Mouse (Mus musculus): ENCODE measurements around the gene Gm8108. TPM values are rescaled to one million over a fixed set of nuclear protein-coding genes. Genes with fewer than 3 reads are reported as not detected.
"Not testable (repeated sequence)": the region's sequence is repeated elsewhere in the genome, so short reads cannot be mapped to it uniquely, and the experiment has no call there.

The Gm8108 gene
- polyA plus RNA-seq (2015; fragmentation: Nextera tagmentation; extraction: Ambion mirVana): not detected in 2 replicates

DNA sequence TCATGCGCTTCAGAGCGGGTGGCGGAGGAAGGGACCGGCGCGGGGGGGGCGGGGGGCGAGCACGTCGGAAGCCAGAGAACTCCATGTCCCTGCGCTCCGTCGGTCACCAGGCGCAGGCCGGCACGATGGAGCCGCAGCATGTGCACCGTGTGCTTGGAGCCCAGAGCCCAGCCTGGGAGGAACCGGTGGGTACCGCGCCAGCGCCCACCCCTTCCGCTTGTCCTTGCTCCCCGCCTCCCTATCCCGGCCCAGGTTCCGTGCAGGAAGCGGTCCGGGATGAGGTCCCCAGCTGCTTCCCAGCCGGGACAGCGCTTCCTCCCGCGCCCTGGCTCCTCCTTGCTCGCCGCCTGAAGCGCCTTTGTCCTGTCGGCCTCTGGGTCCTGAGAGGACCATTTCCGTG is at the start of gene Gm8108:
Gene Gm8108, plus strand, starts transcription at position 101 of the 400 bp plus-strand sequence.
- not testable (repeated sequence) for H3K27ac ChIP-seq (ENCODE audit: low read depth); H3K27me3 ChIP-seq (ENCODE audit: insufficient read depth, low read length); H3K9ac ChIP-seq (replicated peaks); H3K4me1 ChIP-seq (ENCODE audit: insufficient read depth); H3K9me3 ChIP-seq (ENCODE audit: low read length); H3K4me3 ChIP-seq (ENCODE audit: low read depth, low read length); H3K36me3 ChIP-seq (replicated peaks; ENCODE audit: insufficient read depth, low read length); H3K4me2 ChIP-seq (ENCODE audit: low read depth, low read length); ATAC-seq
- DNase-seq: peak; percentile 8
- 1% methylated on average over 21 of the region's 37 CpGs for WGBS (ENCODE audit: insufficient replicate concordance)

DNA sequence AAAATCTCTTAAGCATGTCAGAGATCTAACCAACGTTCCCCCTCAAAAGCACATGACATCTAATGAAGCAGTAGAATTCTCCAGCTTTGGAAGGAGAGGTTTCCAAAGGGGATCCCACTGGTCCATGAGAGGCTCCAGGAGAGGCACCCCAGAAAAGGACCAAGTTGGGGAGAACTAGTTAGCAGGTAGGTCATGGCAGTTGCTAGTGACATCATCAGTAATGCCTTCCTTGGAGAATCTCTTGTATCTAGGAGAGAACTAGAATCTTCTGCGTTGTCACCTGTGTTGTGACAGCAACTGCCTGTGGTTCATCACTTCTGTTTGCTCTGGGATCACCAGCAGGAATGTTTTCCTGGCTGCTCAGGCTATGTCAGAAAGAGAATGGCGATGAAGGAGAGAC is 26.5 kb upstream of the Gm8108 start, which contains the start of gene Gm3115:
Gene Gm3115, plus strand, starts transcription at position 301 of the 400 bp plus-strand sequence.
- not testable (repeated sequence) for ATAC-seq; H3K4me1 ChIP-seq (ENCODE audit: insufficient read depth); H3K9me3 ChIP-seq (ENCODE audit: low read length); H3K27me3 ChIP-seq (ENCODE audit: insufficient read depth, low read length); H3K4me3 ChIP-seq (ENCODE audit: low read depth, low read length); H3K9ac ChIP-seq (replicated peaks); H3K36me3 ChIP-seq (replicated peaks; ENCODE audit: insufficient read depth, low read length); H3K4me2 ChIP-seq (ENCODE audit: low read depth, low read length); H3K27ac ChIP-seq (ENCODE audit: low read depth); DNase-seq
- WGBS (ENCODE audit: insufficient replicate concordance): 44% methylated on average over 2 of the region's 3 CpGs

DNA sequence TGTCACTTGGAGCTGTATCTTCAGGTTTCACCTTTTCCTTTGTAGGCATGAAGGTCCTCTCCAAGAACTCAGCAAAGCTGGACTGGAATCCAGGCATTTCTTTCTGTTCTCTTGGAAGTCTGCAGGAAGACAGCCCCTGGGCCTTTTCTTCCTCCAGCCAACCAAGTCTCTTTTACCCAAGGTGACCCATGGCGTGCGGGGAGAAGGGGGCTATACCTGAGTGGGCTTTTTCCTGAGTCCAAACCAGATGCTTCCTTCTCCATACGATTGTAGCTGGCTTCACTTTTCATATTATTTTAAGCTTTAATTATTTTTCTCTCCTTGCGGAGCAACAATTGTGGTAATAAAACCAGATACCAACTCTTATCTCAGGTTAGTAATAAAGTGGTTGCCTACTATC is 31.3 kb downstream of the Gm8108 start:
- not testable (repeated sequence) for H3K27me3 ChIP-seq (ENCODE audit: insufficient read depth, low read length); H3K4me3 ChIP-seq (ENCODE audit: low read depth, low read length); H3K9me3 ChIP-seq (ENCODE audit: low read length); H3K36me3 ChIP-seq (replicated peaks; ENCODE audit: insufficient read depth, low read length); H3K27ac ChIP-seq (ENCODE audit: low read depth); DNase-seq; H3K4me1 ChIP-seq (ENCODE audit: insufficient read depth); H3K4me2 ChIP-seq (ENCODE audit: low read depth, low read length); ATAC-seq; H3K9ac ChIP-seq (replicated peaks)
- WGBS (ENCODE audit: insufficient replicate concordance): 83% methylated on average over 4 of the region's 4 CpGs

DNA sequence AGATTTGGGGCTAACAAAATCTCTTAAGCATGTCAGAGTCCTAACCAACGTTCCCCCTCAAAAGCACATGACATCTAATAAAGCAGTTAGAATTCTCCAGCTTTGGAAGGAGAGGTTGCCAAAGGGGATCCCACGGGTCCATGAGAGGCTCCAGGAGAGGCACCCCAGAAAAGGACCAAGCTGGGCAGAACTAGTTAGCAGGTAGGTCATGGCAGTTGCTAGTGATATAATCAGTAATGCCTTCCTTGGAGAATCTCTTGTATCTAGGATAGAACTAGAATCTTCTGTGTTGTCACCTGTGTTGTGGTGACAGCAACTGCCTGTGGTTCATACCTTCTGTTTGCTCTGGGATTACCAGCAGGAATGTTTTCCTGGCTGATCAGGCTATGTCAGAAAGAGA is 54.4 kb downstream of the Gm8108 start, which contains the start of gene Gm3127:
Gene Gm3127, plus strand, starts transcription at position 301 of the 400 bp plus-strand sequence.
- not testable (repeated sequence) for H3K4me3 ChIP-seq (ENCODE audit: low read depth, low read length); H3K27me3 ChIP-seq (ENCODE audit: insufficient read depth, low read length); H3K4me1 ChIP-seq (ENCODE audit: insufficient read depth); H3K36me3 ChIP-seq (replicated peaks; ENCODE audit: insufficient read depth, low read length); H3K9me3 ChIP-seq (ENCODE audit: low read length); H3K27ac ChIP-seq (ENCODE audit: low read depth); ATAC-seq; H3K9ac ChIP-seq (replicated peaks); DNase-seq; H3K4me2 ChIP-seq (ENCODE audit: low read depth, low read length)
- WGBS (ENCODE audit: insufficient replicate concordance): no CpG with 5 or more reads among the region's 2 CpGs

DNA sequence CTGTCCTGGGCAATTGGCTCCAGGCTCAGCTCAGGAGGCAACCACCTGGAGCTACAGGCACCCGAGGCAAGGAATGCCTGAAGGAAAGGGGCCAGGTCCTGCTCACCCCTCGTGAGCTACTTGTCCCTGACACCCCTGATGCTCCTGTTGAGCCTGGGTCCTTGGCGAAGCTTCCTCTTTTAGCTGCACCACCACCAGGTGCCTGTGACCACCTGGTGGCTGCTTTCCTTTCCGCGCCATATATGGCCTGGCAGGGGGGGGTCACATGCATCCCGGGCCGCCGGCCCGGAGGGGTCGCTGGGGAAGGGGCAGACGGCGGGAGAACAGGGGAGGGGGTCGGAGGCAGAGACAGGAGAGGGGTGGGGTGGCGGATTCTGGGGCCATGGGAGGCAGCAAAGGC is 71.7 kb downstream of the Gm8108 start:
- H3K27ac ChIP-seq (ENCODE audit: low read depth); H3K9me3 ChIP-seq (ENCODE audit: low read length); H3K4me2 ChIP-seq (ENCODE audit: low read depth, low read length); H3K4me1 ChIP-seq (ENCODE audit: insufficient read depth); H3K27me3 ChIP-seq (ENCODE audit: insufficient read depth, low read length); H3K9ac ChIP-seq (replicated peaks); ATAC-seq; H3K4me3 ChIP-seq (ENCODE audit: low read depth, low read length); H3K36me3 ChIP-seq (replicated peaks; ENCODE audit: insufficient read depth, low read length): not testable (repeated sequence)
- 2% methylated on average over 12 of the region's 14 CpGs for WGBS (ENCODE audit: insufficient replicate concordance)
- peak; percentile 8 for DNase-seq

Other genes with a start within 250 kb of the Gm8108 start
- gene Gm2916, start 226.4 kb upstream of the Gm8108 start, polyA plus RNA-seq (2015; fragmentation: Nextera tagmentation; extraction: Ambion mirVana): not detected in 2 replicates
- gene Gm3029, start 178.8 kb upstream of the Gm8108 start, polyA plus RNA-seq (2015; fragmentation: Nextera tagmentation; extraction: Ambion mirVana): not detected in 2 replicates
- not detected in 2 replicates for gene Gm3095, start 147.0 kb upstream of the Gm8108 start, polyA plus RNA-seq (2015; fragmentation: Nextera tagmentation; extraction: Ambion mirVana)
- not detected in 2 replicates for gene Gm3099, start 112.1 kb upstream of the Gm8108 start, polyA plus RNA-seq (2015; fragmentation: Nextera tagmentation; extraction: Ambion mirVana)
- not detected in 2 replicates for gene Gm5796, start 86.6 kb upstream of the Gm8108 start, polyA plus RNA-seq (2015; fragmentation: Nextera tagmentation; extraction: Ambion mirVana)
- not detected in 2 replicates for gene Gm3115, start 26.4 kb upstream of the Gm8108 start, polyA plus RNA-seq (2015; fragmentation: Nextera tagmentation; extraction: Ambion mirVana)
- not detected in 2 replicates for gene Gm3127, start 54.5 kb downstream of the Gm8108 start, polyA plus RNA-seq (2015; fragmentation: Nextera tagmentation; extraction: Ambion mirVana)
- gene Gm2974, start 72.0 kb downstream of the Gm8108 start, polyA plus RNA-seq (2015; fragmentation: Nextera tagmentation; extraction: Ambion mirVana): not detected in 2 replicates
- not detected in 2 replicates for gene Gm3138, start 139.1 kb downstream of the Gm8108 start, polyA plus RNA-seq (2015; fragmentation: Nextera tagmentation; extraction: Ambion mirVana)
- not detected in 2 replicates for gene Gm3149, start 206.8 kb downstream of the Gm8108 start, polyA plus RNA-seq (2015; fragmentation: Nextera tagmentation; extraction: Ambion mirVana)
- not detected in 2 replicates for gene 2610042L04Rik, start 224.2 kb downstream of the Gm8108 start, polyA plus RNA-seq (2015; fragmentation: Nextera tagmentation; extraction: Ambion mirVana)

Data from liver, postnatal 0 days (tissue).